Mouse (Mus musculus) embryonic fibroblast, embryonic 13.5 days (primary cell): ENCODE measurements around the gene Nipal4.

Experiments
- CTCF ChIP-seq: IDR thresholded peaks from 2 replicates; pipeline ENCODE4 v1.5.1; 2011; ENCODE audit warnings: mild to moderate bottlenecking, control low read depth, low read length, moderate library complexity, borderline replicate concordance; ENCODE audit not compliant: insufficient read depth
- POLR2A ChIP-seq: IDR thresholded peaks from 2 replicates; pipeline ENCODE4 v1.6.1; 2011; ENCODE audit warnings: low read depth, mild to moderate bottlenecking, control low read depth, low read length, moderate library complexity

GRCm38 (mm10) chr11:46145163-46145875 is 21.0 kb downstream of the Nipal4 start:
- TF ChIP-seq POLR2A (no peak), CTCF (no peak)
